Mouse (Mus musculus) adrenal gland, postnatal 36 days (tissue): Measurements from ENCODE around the gene E2f2. TPM values are rescaled to one million over a fixed set of nuclear protein-coding genes. Genes with fewer than 3 reads are reported as not detected.

ENCODE experiments used
- DNase-seq, 2 experiments: peaks; one replicate each; pipeline ENCODE4 v3.0.0; 2021; ENCODE audit warnings: mixed read lengths in 1 of 2
- total RNA-seq, 2 experiments: library from RNA; stranded (reverse); gene quantifications; 2 replicates each; pipeline ENCODE4 v1.2.3; 2021

Gene E2f2
- total RNA-seq, 2 experiments from 2014 or later, result 2.1 to 2.3 TPM

GRCm38 (mm10) chr4:136244208-136244607 lies 72.0 kb downstream of the E2f2 start:
- DNase-seq, result no peak

Other genes with a start within 250 kb of the E2f2 start
- gene Hmgcl, start 225.9 kb upstream of the E2f2 start, total RNA-seq, result 10 to 100 TPM; 56.1 to 62.6 TPM
- 10 to 100 TPM; 13.5 to 24.0 TPM for gene Gale, start 208.7 kb upstream of the E2f2 start, total RNA-seq
- gene Lypla2, start 199.8 kb upstream of the E2f2 start, total RNA-seq, result 10 to 100 TPM; 68.0 to 77.0 TPM
- 10 to 100 TPM; 28.9 to 34.2 TPM for gene Pithd1, start 185.1 kb upstream of the E2f2 start, total RNA-seq
- 10 to 100 TPM; 42.1 to 44.6 TPM for gene Eloa, start 150.6 kb upstream of the E2f2 start, total RNA-seq
- gene Rpl11, start 119.0 kb upstream of the E2f2 start, total RNA-seq, result 100 to 1,000 TPM; 522 to 588 TPM
- gene Id3, start 28.9 kb upstream of the E2f2 start, total RNA-seq, result 10 to 100 TPM; 60.0 to 74.0 TPM
- gene Asap3, start 34.0 kb downstream of the E2f2 start, total RNA-seq, result 1 to 10 TPM; 1.7 to 2.1 TPM
- 1 to 10 TPM; 2.7 to 2.8 TPM for gene Tcea3, start 75.3 kb downstream of the E2f2 start, total RNA-seq
- gene Zfp46, start 112.3 kb downstream of the E2f2 start, total RNA-seq, result 10 to 100 TPM; 17.0 to 21.4 TPM
- 10 to 100 TPM; 73.9 to 81.7 TPM for gene Hnrnpr, start 138.5 kb downstream of the E2f2 start, total RNA-seq